Mouse (Mus musculus) activated CD4-positive, CD25-positive, alpha-beta regulatory T cell (primary cell): Measurements from ENCODE around the gene Btbd11. TPM values are rescaled to one million over a fixed set of nuclear protein-coding genes. Genes with fewer than 3 reads are reported as not detected.

Experiments used
- polyA plus RNA-seq, 2 experiments: library from polyadenylated mRNA; unstranded; fragments of 100-300 nt; shearing (Covaris generic); gene quantifications; one replicate each; pipeline ENCODE4 v1.2.1; 2017

The Btbd11 gene
- 10 to 100 TPM in 1 of 2 experiments, 1 to 10 TPM in 1; 8.4 to 12.4 TPM for polyA plus RNA-seq

GRCm38 (mm10) chr10:85386605-85387218, at the start of gene Btbd11:
TSS of gene Btbd11 (plus strand) at chr10:85386814.

Other genes starting within 250 kb of the Btbd11 start
- gene Cry1, start 201.8 kb upstream of the Btbd11 start, polyA plus RNA-seq, result 10 to 100 TPM; 39.8 to 58.7 TPM